Mouse (Mus musculus) skeletal muscle tissue, adult 2 months (tissue): ENCODE results near the gene Nps.
"Not testable (repeated sequence)": the region's sequence is repeated elsewhere in the genome, so short reads cannot be mapped to it uniquely, and the experiment has no call there.

Experiments used
- DNase-seq: peaks from one replicate; pipeline ENCODE4 v3.0.0-alpha.2; 2012; ENCODE audit warnings: low read depth, low spot score

Gene Nps

DNA sequence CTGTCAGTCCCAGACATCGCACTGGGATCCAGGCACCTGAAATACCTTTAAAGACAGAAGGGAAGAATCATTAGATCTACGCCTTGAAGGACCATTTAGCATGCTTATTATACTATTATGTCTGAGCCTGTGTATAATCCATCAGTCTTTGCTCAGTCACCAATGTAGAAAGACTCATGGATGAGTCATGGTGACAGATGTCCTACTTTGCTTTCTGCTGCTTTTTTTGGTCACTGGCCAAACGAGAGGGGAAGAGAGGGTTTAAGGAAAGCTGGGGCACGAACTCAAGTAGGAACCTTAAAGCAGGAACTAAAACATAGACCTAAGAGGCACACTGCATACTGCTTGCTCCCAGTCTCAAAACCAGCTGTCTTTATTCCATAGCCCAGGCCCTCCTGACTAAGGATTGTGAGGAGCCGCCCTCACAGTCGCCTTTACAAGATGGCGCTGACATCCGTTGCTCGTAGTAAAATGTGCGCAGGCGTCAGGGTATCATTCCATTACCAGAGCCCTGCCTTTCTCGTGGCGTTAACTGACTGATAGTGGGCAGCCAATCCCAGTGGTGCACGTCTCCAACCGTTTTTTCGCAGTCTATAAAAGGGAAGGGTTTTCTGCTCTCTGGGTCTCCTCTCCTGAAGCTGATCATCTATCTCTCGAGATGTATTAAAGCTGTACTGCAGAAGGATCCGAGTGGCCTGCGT, at the start of gene Nps:
Gene Nps, plus strand, starts transcription at position 651 of the 701 bp plus-strand sequence.
- DNase-seq = not testable (repeated sequence)

DNA sequence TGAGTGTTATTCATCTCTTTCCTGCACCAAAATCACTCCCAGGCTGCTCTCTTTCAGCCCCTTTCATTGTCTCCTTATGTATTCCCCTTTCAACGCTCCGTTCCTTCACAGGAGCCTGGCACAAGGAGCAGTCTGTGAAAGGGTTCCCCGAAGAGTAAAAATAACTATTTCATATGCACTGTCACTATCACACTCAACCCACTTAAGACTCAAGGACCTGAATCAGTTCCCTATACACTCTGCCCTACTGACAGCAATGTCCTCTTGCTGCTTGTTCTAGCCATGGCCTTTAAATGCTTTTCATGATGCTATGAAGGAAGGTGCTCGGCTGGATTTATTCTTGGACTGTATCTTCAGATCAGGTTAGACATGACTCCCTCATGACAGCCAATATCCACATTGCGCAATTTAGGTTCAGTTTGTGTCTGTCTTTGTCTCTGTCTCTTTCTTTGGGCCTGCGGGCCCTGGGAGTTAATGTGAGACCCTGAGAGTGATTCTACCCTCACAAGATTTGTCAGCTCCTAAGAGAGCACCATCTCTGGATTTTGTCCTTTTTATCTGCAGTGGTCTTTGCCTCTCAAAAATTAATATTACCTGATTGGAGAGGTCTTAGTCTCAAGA, 49.4 kb upstream of the Nps start:
- no peak for DNase-seq

DNA sequence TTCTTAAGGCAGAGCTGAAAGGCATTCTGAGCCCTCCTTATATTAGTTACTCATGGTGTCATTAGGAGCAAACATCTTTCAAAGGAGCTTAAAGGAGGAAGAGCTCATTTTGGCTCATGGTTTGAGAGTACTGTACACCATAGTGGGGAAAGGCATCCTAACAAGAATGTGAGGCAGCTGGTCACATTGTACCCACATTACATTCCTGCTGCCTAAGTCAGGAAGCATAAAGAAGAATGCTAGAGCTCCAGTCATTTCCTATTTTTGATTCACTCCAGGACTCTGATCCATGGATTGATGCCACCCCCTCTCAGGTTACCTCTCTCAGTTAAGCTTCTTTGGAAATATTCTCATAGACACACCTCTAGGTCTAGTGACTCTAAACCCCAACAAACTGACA, 48.2 kb upstream of the Nps start:
- no peak for DNase-seq

DNA sequence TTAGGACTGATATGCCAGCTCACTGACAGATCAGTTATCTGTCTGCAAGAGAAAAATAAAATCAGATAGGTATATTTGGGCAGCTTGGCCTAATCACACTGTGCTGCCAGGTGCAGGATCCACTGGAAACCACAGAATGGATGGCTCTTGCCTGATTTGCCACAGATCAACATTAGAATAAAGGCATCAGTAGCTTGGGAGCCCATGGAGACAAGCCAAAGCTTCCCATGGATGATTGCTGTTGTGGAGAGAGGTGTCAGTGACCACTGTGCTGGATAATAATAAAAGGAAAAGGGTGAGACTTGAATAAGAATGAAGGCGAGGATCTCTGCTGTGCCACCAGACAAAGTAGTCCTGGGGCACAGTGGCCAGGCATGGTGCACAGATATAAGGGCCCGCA, 47.7 kb upstream of the Nps start:
- no peak for DNase-seq

DNA sequence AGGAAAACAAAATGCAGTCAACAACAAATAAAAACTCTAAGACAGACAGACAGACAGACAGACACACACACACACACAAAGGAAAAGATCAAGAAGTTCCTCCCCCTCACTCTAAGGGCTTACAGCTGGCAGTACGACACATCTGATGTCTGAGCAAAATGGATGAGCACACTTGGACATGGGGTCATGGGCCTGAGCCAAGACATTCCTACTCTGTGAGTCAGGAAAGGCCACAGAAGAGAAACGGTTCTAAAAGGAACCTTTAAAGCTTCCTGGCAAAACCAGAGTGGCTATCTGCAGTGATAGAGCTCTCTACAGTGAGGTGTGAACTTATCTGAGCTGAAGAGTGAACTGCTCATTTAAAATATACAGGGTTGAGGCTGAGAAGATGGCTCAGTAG, 46.0 kb upstream of the Nps start:
- peak; percentile 47 for DNase-seq

DNA sequence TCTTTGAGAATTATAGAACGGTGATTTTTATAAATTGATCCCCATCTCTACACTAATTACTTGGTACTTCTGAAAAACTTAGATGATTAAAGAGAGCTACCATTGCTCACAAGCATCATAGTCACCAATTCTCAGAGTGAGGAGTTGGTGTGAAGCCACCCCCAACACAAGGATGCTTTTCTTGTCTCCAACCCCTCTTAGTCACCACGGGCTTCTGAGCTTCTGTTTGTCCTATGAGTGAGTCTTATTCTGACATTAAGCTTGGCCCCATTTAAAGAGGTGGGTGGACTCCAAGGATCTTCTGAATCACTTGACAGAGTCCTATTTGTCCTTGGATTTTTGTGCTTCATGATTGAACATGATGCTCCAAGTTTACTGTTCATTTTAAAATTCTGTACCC, 37.0 kb upstream of the Nps start:
- no peak for DNase-seq

DNA sequence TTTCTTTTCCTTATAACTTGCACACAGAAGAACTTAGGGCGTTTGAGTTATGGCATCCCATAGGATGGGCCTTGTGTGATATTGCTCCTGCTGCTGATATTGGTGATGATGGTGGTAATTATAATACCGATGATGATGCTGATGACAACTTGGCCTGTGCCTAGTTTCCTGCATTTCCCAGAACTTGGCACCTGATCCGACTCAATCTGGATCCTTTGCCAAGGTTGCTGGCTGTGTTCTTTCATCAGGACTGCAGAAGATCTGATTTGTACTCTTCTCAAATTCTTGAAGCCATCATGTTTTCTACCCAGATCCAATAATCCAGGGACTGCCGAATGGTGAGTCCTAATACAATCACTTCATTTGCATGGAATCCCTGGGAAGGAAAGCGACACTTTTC, 32.5 kb upstream of the Nps start:
- DNase-seq = no peak

DNA sequence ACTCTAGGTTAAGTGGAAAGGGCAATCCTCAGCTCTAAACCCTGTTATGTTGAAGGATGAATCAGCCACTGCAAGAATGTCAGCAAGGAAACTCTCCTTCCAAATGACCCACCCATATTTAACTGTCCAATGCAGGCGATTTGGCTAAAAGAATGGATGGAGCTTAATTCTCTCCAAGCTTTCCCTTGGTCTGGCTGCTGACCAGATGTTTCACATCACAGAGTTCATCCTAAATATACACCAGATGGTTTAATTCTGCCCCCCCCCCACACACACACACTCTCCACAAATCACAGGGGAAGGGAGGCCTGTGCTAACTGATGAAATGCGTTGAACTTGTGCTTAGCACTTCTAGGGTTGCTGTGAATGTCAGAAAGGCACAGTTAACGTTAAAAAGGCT, 21.4 kb upstream of the Nps start:
- peak; percentile 2 for DNase-seq

DNA sequence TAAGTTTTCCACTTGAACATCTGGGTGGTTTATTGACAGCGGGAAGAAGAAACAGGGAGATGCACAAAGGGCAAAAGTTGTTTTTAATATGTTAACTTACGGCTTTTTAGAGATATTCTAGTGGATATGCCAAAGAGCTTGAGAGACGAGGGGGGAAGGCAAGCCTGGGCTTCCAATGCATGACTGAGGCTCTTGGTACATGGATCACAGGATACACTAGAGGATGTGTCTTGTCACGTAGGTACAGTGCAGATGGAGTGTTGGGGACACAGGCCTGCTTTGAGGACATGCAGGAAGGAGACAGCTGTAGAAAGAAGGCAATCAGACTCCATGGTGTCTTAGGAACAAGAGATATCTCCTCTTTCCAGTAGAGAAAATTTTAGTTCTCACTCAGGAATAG, 19.1 kb upstream of the Nps start:
- DNase-seq = no peak

DNA sequence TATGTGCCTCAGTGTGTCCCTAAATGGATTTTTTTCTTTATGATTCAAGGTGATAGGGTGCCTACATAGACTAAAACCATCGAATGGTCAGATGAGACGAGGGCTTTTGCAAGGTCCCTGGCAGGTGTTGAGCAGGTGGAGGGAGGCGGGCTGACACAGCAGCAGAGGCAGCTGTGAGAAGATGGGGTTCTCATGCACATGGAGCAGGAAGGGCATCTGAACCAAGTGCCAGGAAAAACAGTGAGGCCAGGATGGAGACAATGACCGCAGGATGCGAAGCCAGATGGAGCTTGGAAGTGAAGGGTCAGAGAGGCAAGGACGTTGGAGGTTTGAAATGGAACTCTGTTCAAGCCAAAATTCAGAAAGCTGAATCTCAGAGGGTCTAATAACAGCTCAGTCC, 18.5 kb upstream of the Nps start:
- DNase-seq = no peak

DNA sequence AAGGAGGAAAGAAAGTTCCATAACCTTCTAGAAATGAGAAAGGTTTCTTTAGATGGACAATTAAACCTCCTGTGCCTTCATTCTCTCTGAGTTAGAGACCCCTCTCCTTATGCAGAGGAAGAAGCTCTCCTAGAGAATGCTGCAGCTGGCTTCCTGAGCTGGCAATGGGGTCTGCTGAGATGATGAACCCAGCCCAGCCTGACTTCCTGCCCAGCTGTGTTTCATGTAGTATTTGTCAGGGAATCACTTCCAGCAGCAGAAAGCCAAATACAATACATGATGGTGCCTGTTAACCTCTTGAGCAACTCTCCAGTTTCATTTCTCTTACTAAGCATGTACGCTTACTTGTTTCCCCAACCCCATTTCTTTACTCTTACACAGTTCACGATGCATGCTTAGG, 17.9 kb upstream of the Nps start:
- peak; percentile 10 for DNase-seq

DNA sequence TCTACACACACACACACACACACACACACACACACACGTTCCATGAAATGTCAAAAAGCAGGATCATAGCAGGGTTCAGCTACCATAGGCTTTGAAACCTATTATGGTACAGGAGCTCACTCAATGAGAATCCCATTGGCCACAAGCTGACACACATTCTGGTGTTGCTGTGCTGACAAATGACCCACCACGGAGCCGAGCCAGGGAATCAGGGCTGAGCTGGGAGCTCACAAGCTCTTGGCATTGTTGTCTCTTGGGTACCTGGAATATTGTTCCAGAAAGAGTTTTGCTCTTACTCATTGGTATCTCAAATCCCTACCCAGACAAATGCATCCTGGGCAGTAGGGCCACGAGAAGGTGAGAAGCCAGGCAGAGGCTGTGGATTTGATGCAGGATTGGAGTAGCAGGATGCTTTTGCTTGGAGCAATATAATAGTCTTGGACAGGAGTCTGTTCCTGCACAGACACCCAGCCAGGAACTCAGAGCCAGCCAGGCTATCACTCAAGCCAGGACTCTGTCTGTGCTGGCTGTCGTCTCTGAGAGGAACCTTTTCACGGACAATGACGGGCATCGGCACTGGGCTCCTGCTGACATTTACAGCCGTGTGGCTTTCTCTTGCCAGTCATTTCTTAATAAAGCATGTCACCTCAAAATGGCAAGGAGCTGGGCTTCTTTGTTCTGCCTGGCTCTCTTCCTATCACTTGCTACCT, 14.2 kb upstream of the Nps start:
- DNase-seq = no peak

DNA sequence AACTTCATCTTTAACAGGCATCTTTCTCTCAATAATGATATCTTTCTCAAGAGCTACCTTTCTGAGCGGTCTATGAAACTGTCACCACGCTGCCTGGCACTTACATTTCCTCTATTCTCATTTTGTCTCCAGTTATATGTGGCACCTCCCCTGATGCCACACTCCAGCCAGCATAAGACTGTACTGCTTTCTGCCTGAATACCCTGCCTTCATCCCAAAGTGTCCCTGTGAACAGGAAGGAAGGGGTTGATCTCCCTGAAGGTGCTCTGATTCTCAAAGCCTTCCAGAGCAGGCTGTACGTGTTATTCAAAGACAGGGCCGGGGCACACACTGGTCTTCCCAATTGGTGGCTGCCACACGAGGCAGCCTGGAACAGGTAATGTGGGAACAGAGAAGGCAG, 12.1 kb upstream of the Nps start:
- DNase-seq = no peak

DNA sequence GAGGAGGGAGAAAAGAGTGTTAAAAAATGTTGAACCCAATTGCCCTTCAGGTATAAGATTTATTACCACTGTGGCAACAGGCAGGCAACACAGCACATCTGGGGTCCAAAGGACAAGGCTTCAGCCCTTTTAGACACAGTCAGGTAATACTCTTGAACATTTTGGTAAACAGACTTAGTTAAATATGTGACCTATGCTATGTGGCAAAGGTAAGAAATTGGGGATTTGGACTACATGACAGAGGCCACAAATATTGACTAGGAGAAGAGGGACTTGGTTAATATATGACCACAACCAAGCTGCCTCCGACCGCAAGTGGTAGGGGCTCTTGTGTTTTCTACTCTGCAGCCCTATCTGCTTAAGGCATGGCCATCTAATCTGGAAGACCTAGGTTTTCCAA, 5.3 kb upstream of the Nps start:
- no peak for DNase-seq

DNA sequence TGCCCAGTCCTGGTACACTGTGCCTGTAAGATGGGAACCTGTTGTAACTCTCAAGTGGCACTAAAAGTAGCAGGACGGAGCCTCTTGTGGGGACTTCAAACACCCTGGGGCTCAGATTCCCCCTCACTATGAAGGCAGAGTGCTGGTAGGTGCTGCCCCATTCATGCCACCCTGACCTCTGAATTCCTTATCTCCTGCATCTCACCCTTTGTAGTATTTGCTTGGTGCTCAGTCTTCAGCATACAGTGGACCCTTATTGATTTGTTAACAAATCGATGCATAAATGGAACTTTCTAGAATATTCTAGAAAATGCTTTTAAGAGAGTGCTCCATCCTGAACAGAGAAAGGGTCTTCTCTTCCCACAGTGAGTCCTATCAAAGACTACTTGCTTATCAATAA, 4.1 kb upstream of the Nps start:
- DNase-seq = no peak

DNA sequence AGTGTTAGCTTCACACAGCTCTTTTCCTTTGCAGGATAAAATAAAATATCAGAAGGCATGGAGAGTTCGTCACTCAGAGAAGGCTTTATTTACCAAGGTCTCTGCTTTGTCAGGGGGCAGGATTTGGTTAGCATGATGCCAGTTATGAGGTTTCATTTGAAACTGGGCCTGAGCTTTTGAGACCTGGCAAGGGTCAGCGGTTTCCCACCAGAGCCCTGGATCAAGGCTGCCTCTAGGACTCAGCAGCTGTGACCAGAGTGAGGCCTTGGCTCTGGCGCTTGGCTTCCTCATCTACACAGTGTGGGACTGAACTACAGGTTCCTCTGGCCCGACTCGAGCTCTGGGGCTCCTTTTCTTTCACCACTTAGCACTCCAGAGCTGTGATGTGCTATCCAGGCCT, 12.5 kb downstream of the Nps start:
- DNase-seq = no peak

DNA sequence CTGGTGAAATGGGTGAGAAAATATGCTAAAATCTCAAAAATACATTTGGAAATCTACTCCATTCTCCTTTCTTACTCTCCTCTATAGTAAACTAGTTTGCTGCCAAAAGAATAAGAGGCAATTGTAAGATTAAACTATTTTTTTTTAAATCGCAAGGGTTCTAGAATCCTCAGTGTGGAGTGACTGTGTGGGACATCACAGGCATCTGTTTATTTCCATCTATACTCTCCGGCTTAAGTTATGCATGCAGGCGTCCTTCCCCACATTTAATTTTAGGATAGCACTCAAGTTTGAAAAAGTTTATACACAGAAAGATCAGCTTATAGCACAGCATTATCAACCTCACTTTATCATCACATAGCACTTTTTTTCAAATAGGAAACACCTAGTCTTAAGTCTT, 24.7 kb downstream of the Nps start:
- no peak for DNase-seq

DNA sequence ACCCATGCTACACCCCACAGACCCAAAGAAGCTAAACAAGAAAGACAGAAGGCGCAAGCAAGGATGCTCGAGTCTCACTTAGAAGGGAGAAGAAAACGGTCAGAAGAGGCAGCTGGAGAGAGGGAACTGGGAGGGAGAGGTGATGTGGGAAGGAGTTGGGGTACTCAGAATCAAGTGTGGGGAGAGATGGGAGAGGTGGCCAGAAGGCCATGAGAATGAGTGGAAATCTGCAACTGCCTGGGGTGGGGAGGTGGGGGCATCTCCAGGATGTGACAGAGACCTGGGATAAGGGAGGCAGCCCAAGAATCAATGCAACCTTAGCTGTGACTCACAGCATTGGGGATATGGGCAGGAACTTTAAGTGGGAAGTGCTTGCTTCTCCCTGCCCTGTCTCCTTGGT, 31.5 kb downstream of the Nps start:
- DNase-seq = no peak

DNA sequence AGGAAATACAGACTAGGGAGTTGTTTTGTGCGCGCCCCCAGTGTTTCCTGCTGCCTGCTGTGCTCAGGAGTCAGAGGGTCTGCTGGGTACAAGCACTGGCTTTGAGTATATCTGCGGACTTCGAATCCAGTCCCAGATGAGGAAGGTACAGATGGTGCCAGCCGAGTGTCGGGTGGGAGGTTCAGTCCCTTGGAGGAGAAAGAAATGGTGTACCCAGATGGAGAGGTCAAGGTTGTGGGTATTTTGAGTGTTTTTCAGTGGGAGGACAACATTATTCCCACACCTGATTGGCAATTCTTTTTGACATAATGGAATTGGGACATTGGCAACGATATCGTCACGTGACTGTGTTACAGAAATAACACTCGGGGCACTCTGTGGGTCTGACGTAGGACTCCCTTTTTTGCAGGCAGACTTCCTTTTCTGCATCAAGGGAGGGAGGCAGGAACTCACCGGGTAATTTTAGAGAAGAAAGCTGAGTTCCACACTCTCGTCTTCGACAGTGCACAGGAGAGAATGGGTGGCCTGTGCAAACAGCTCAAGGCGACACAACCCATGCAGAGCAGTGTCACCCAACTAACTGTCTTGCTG, 33.2 kb downstream of the Nps start:
- DNase-seq = no peak

DNA sequence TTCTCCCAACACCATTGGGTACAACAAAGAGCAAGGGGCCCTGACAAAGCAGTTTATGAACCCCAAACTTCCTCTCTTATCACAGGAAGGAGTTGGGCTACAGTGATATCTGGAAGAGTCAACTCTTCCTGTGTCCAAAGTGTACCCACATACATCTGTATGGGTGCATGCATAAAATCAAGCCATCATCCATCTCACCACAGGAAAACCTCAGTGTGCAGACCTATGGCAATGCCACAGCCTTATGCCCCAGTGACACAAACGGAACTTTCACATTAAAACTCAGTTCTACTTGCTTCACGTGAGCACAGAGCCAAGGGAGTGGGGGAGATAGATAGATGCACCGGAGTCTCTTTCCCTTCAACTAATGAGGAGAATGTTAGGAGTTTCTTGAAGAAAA, 36.0 kb downstream of the Nps start:
- no peak for DNase-seq

DNA sequence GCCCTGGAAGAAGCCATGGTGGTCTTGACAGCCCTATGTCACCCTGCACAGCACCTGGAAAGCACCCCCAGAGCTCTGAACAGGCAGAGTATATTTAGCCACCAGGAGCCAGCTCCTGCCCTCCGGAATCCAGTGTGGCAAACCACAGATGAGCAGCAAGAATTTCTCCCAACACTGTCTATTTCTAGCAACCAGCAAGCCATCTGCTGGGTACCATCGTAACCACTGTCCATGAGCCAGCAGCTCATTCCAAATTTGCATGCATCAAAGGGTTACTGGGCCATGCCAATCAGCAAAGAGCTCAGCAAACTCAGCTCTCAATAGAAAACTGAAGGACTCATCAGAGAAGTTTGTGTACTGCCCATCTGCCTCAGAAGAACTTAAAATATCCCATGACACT, 46.0 kb downstream of the Nps start:
- no peak for DNase-seq
